Comparison of ENCODE assay signal across 9 mouse cellular contexts in the genomic region with DNA sequence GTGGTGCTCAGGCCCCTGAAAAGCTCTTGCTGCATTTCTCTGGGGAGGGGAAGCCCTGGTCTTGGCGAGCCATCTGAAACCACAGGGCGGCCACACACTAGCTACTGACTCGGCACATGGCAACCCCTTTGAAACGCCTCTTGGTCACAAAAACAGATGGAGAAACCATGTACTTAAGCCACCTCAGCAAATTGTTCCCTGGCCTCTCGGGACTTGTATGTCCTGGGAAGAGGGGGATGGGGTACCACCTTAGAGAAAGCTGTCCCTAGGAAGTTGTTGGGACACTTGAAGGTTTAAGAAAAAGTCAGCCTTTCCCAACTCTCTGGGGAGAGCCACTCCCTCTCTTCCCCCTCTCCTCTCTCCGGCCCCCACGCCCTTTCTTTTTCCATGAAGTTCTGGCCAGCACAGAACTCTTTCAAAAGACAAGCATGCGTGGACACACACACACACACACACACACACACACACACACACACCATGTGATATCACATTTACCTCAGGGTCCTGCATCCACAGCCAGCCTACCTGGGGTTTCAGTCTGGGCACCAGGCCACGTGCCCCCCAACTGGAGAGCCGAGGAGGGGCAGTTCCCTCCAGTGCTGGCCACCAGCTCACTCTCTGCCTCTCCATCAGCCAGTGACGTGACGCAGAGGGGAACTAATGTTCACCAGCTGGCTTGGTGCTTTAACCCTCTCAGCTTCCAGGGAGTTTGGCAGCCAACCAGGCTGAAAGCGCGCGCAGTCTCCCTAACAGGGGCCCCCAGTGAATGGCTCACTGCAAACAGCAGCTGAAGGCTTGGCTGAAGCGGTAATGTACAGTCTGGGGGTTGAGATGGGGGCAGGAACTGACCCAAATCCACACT.
DNase-seq lines count a peak whose midpoint lies in the region; ATAC-seq and TF ChIP-seq lines count a peak whose summit lies in the region.
"Had no signal": no experiment of that assay in that cellular context is flagged by ENCODE, and none has a peak within 500 bp of the region (broad histone marks: within the 10 kb centered on the region; RNA-seq: fewer than 3 reads in every experiment).

No protein-coding gene starts in this region.

- peak; percentile 87 for ATAC-seq in hindbrain, embryonic 13.5 days (ENCODE audit: low FRiP score)
- ATAC-seq in midbrain, embryonic 14.5 days (ENCODE audit: low FRiP score, low TSS enrichment) = peak; percentile 78
- peak; percentile 89 for ATAC-seq in stomach, embryonic 16.5 days (ENCODE audit: insufficient read depth, low FRiP score)
- no peak for ATAC-seq in activated CD4-positive, CD25-positive, alpha-beta regulatory T cell, adult 4 months

- 16% methylated on average over 16 of the region's 16 CpGs for WGBS in hindbrain, embryonic 13.5 days
- 17% methylated on average over 16 of the region's 16 CpGs for WGBS in limb, embryonic 10.5 days
- 21% methylated on average over 16 of the region's 16 CpGs for whole genome bisulfite sequencing in midbrain, embryonic 14.5 days
- 13% methylated on average over 16 of the region's 16 CpGs for WGBS in stomach, embryonic 16.5 days

- 0 out of 2 replicates have a peak overlapping the region, but pooled peaks have one; percentile 1 for H3K4me3 ChIP-seq in E14TG2a.4 (replicated peaks; ENCODE audit: low read length)
- no peak overlapping the region for H3K4me3 ChIP-seq in hindbrain, embryonic 13.5 days
- H3K4me3 ChIP-seq in limb, embryonic 10.5 days = peak overlapping the region; percentile 35
- H3K4me3 ChIP-seq in midbrain, embryonic 14.5 days (replicated peaks; ENCODE audit: low read depth, low read length) = no peak overlapping the region
- H3K4me3 ChIP-seq in stomach, embryonic 16.5 days (replicated peaks; ENCODE audit: low read length) = peak overlapping the region; percentile 39
- H3K4me3 ChIP-seq: liver, embryonic 15.5 days had no signal

- H3K27me3 ChIP-seq in E14TG2a.4 (ENCODE audit: insufficient read depth, low read length) = no peaks in the 10 kb centered on the region
- H3K27me3 ChIP-seq in hindbrain, embryonic 13.5 days = 0 out of 2 replicates have a peak, but pooled peaks cover 2% of the 10 kb centered on the region
- no peaks in the 10 kb centered on the region for H3K27me3 ChIP-seq in limb, embryonic 10.5 days (ENCODE audit: low read depth, poor library complexity, severe bottlenecking)
- H3K27me3 ChIP-seq in midbrain, embryonic 14.5 days (ENCODE audit: control insufficient read depth, insufficient read depth, low read length) = no peaks in the 10 kb centered on the region
- no peaks in the 10 kb centered on the region for H3K27me3 ChIP-seq in stomach, embryonic 16.5 days (ENCODE audit: control insufficient read depth, insufficient read depth, low read length)
- H3K27me3 ChIP-seq: liver, embryonic 15.5 days had no signal

- no peak overlapping the region for H3K9ac ChIP-seq in hindbrain, embryonic 13.5 days
- H3K9ac ChIP-seq in midbrain, embryonic 14.5 days (replicated peaks; ENCODE audit: low read length) = no peak overlapping the region
- peak overlapping the region; percentile 61 for H3K9ac ChIP-seq in stomach, embryonic 16.5 days (ENCODE audit: low read length)
- H3K9ac ChIP-seq: liver, embryonic 15.5 days had no signal

- TF ChIP-seq CTCF in E14TG2a.4 (conservative IDR thresholded peaks at IDR 0.05; ENCODE audit: low read length) = no peak

- no peaks in the 10 kb centered on the region for H3K9me3 ChIP-seq in E14TG2a.4 (ENCODE audit: low read length)
- no peaks in the 10 kb centered on the region for H3K9me3 ChIP-seq in hindbrain, embryonic 13.5 days
- H3K9me3 ChIP-seq in limb, embryonic 10.5 days (replicated peaks) = no peaks in the 10 kb centered on the region
- no peaks in the 10 kb centered on the region for H3K9me3 ChIP-seq in midbrain, embryonic 14.5 days (ENCODE audit: control insufficient read depth, low read length)
- H3K9me3 ChIP-seq in stomach, embryonic 16.5 days (replicated peaks; ENCODE audit: control insufficient read depth, low read length) = no peaks in the 10 kb centered on the region
- H3K9me3 ChIP-seq: liver, embryonic 15.5 days had no signal

- no peak overlapping the region; the same call in 1 of the 2 replicates for H3K4me2 ChIP-seq in hindbrain, embryonic 13.5 days
- H3K4me2 ChIP-seq in midbrain, embryonic 14.5 days (ENCODE audit: low read length) = no peak overlapping the region
- H3K4me2 ChIP-seq in stomach, embryonic 16.5 days (ENCODE audit: low read depth, low read length) = peak overlapping the region; percentile 54
- H3K4me2 ChIP-seq: liver, embryonic 15.5 days had no signal

- H3K27ac ChIP-seq in hindbrain, embryonic 13.5 days = peak overlapping the region; percentile 78
- H3K27ac ChIP-seq in limb, embryonic 10.5 days = peak overlapping the region; percentile 86
- H3K27ac ChIP-seq in midbrain, embryonic 14.5 days (replicated peaks; ENCODE audit: low read depth, low read length) = peak overlapping the region; percentile 69
- H3K27ac ChIP-seq in stomach, embryonic 16.5 days (ENCODE audit: low read length) = peak overlapping the region; percentile 98
- H3K27ac ChIP-seq: liver, embryonic 15.5 days had no signal

- DNase-seq in brain, embryonic 18.5 days (ENCODE audit: low read depth, low spot score) = peak; percentile 62
- DNase-seq in gastrocnemius, adult 8-10 months (ENCODE audit: low spot score in 2 of 2) = peak; percentile 50 to 63
- peak; percentile 85 for DNase-seq in limb, embryonic 10.5 days (ENCODE audit: low spot score)
- DNase-seq in midbrain, embryonic 14.5 days = peak; percentile 86

- H3K36me3 ChIP-seq in E14TG2a.4 (ENCODE audit: insufficient read depth, low read length) = peaks cover 96% of the 10 kb centered on the region
- no peaks in the 10 kb centered on the region for H3K36me3 ChIP-seq in hindbrain, embryonic 13.5 days
- H3K36me3 ChIP-seq in limb, embryonic 10.5 days = peaks cover 30% of the 10 kb centered on the region
- no peaks in the 10 kb centered on the region for H3K36me3 ChIP-seq in midbrain, embryonic 14.5 days (ENCODE audit: control insufficient read depth, insufficient read depth, low read length)
- no peaks in the 10 kb centered on the region for H3K36me3 ChIP-seq in stomach, embryonic 16.5 days (ENCODE audit: control insufficient read depth, insufficient read depth, low read length)
- H3K36me3 ChIP-seq: liver, embryonic 15.5 days had no signal

- H3K4me1 ChIP-seq in E14TG2a.4 (replicated peaks; ENCODE audit: low read depth, low read length) = peaks cover 97% of the 10 kb centered on the region
- peaks cover 55% of the 10 kb centered on the region for H3K4me1 ChIP-seq in hindbrain, embryonic 13.5 days (replicated peaks)
- H3K4me1 ChIP-seq in limb, embryonic 10.5 days = peaks cover 61% of the 10 kb centered on the region
- peaks cover 40% of the 10 kb centered on the region for H3K4me1 ChIP-seq in midbrain, embryonic 14.5 days (ENCODE audit: control insufficient read depth, insufficient read depth, low read length)
- peaks cover 53% of the 10 kb centered on the region for H3K4me1 ChIP-seq in stomach, embryonic 16.5 days (ENCODE audit: control insufficient read depth, insufficient read depth, low read length)
- H3K4me1 ChIP-seq: liver, embryonic 15.5 days had no signal

Comparison
In these comparisons a context has a peak if more than half of its experiments do, and no peak if none do; other contexts are left out.
1. H3K4me3 ChIP-seq: peak in E14TG2a.4 (single experiment), limb, embryonic 10.5 days (single experiment) and stomach, embryonic 16.5 days (single experiment); none in hindbrain, embryonic 13.5 days (single experiment) and midbrain, embryonic 14.5 days (single experiment).
2. Peak in every context shown above with its lines, with median percentiles within 50 percentile points of each other: DNase-seq and H3K27ac ChIP-seq.